Comparison of ENCODE assay signal across 8 mouse cellular contexts in the genomic region with DNA sequence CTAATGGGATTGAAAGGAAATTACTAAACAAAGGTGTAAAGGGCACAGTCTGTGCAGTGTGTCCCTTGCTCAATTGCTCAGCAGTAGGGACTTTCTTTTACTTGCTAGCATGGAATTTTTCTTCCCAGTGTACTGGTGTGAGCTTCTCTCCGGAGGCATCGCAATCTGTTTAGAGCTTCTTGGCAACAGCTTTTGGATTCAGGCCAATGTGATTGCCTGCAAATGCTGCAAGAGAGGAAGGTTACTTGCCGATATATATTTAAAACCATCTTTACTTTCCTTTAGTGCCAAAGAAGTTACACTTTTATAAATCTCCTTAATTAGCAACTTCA. TPM values are rescaled to one million over a fixed set of nuclear protein-coding genes. Genes with fewer than 3 reads are reported as not detected.
DNase-seq lines count a peak whose midpoint lies in the region; ATAC-seq lines count a peak whose summit lies in the region.

No protein-coding gene starts in this region.

- no peaks in the 10 kb centered on the region for H3K27me3 ChIP-seq in midbrain, embryonic 13.5 days
- H3K27me3 ChIP-seq in midbrain, embryonic 11.5 days (ENCODE audit: control insufficient read depth, insufficient read depth, low read length), result no peaks in the 10 kb centered on the region

- H3K9ac ChIP-seq in midbrain, embryonic 13.5 days (replicated peaks), result no peak overlapping the region
- H3K9ac ChIP-seq in midbrain, embryonic 11.5 days (ENCODE audit: low read length), result no peak overlapping the region

- ATAC-seq in midbrain, embryonic 13.5 days, result peak; percentile 72
- no peak for ATAC-seq in midbrain, embryonic 11.5 days (ENCODE audit: low FRiP score)

- peaks cover 48% of the 10 kb centered on the region for H3K4me1 ChIP-seq in midbrain, embryonic 13.5 days (replicated peaks)
- no peaks in the 10 kb centered on the region for H3K4me1 ChIP-seq in midbrain, embryonic 11.5 days (ENCODE audit: control insufficient read depth, insufficient read depth, low read length)

- no peaks in the 10 kb centered on the region for H3K9me3 ChIP-seq in midbrain, embryonic 13.5 days
- no peaks in the 10 kb centered on the region for H3K9me3 ChIP-seq in midbrain, embryonic 11.5 days (ENCODE audit: control insufficient read depth, low read length)

- WGBS in midbrain, embryonic 13.5 days, result 54% methylated on average over 3 of the region's 3 CpGs
- WGBS in midbrain, embryonic 11.5 days, result 79% methylated on average over 3 of the region's 3 CpGs

- DNase-seq in midbrain, embryonic 11.5 days (ENCODE audit: low spot score, missing footprints), result no peak
- peak; percentile 85 to 91 for DNase-seq in cerebellum, postnatal 14 days
- peak; percentile 25 to 46 for DNase-seq in left cerebral cortex, adult 18-20 months (ENCODE audit: low spot score in 2 of 2)
- peak; percentile 3 for DNase-seq in skeletal muscle tissue, adult 2 months (ENCODE audit: low read depth, low spot score)
- DNase-seq in heart, adult 18-20 months, result no peak
- no peak for DNase-seq in testis, postnatal 10 days (ENCODE audit: low spot score)
- no peak for DNase-seq in embryo, embryonic 10.5 days (ENCODE audit: low spot score)

- no peaks in the 10 kb centered on the region for H3K36me3 ChIP-seq in midbrain, embryonic 13.5 days
- no peaks in the 10 kb centered on the region for H3K36me3 ChIP-seq in midbrain, embryonic 11.5 days (ENCODE audit: control insufficient read depth, insufficient read depth, low read length)

- peak overlapping the region; percentile 73 for H3K27ac ChIP-seq in midbrain, embryonic 13.5 days
- H3K27ac ChIP-seq in midbrain, embryonic 11.5 days (ENCODE audit: low read depth, low read length), result no peak overlapping the region

- H3K4me2 ChIP-seq in midbrain, embryonic 13.5 days (replicated peaks), result no peak overlapping the region
- no peak overlapping the region for H3K4me2 ChIP-seq in midbrain, embryonic 11.5 days

- H3K4me3 ChIP-seq in midbrain, embryonic 13.5 days (replicated peaks), result no peak overlapping the region
- no peak overlapping the region for H3K4me3 ChIP-seq in midbrain, embryonic 11.5 days (ENCODE audit: low read depth, low read length)

RNA-seq across cellular contexts. Expression of a gene that starts 48.5 kb away (rescaled TPM):
- polyA plus RNA-seq in midbrain, embryonic 13.5 days (2015; fragmentation: Nextera tagmentation; extraction: Ambion mirVana), result 74.8 and 90.2 TPM in 2 replicates
- 7.1 and 8.3 TPM in 2 replicates for polyA plus RNA-seq in midbrain, embryonic 11.5 days (2014; fragmentation: Nextera tagmentation; extraction: Ambion mirVana)
- 100 to 1,000 TPM; 106 to 122 TPM for total RNA-seq in left cerebral cortex, adult 18-20 months (2021)
- total RNA-seq in heart, adult 18-20 months (2021), result 1 to 10 TPM in 1 of 2 experiments, under 1 TPM in 1; 0.87 to 1.2 TPM

Comparison
In these comparisons a context has a peak if more than half of its experiments do, and no peak if none do; other contexts are left out.
1. DNase-seq: peak in cerebellum, postnatal 14 days (2 of 2), left cerebral cortex, adult 18-20 months (2 of 2) and skeletal muscle tissue, adult 2 months (single experiment); none in midbrain, embryonic 11.5 days (single experiment), heart, adult 18-20 months (0 of 2), testis, postnatal 10 days (single experiment) and embryo, embryonic 10.5 days (single experiment).
2. RNA of a gene that starts 48.5 kb away (total RNA-seq): 106 to 122 TPM in left cerebral cortex, adult 18-20 months; 0.87 to 1.2 TPM in heart, adult 18-20 months; every median in the first group is over 10 times any median in the second.